ENCODE assay signal across 23 mouse cellular contexts in genomic region chr3:28340071-28340470, GRCm38 (mm10).
DNase-seq lines count a peak whose midpoint lies in the region; ATAC-seq and TF ChIP-seq lines count a peak whose summit lies in the region.
"Had no signal": no experiment of that assay in that cellular context is flagged by ENCODE, and none has a peak within 500 bp of the region (broad histone marks: within the 10 kb centered on the region; RNA-seq: fewer than 3 reads in every experiment).

No protein-coding gene starts in this region.

- DNase-seq in frontal cortex, postnatal 36 days (ENCODE audit: low spot score in 2 of 2): no peak
- DNase-seq in layer of hippocampus, adult 11-12 months (ENCODE audit: low spot score): peak; percentile 48
- peak; percentile 55 to 66 for DNase-seq in layer of hippocampus, adult 2 months (ENCODE audit: low spot score in 2 of 2)
- DNase-seq in layer of hippocampus, postnatal 14 days (ENCODE audit: low spot score in 2 of 2): peak; percentile 59 to 80
- no peak for DNase-seq in ovary, postnatal 14 days (ENCODE audit: low spot score)
- no peak for DNase-seq in yolk sac, embryonic 10.5 days (ENCODE audit: low spot score)
- DNase-seq: adrenal gland, adult 2 months; adrenal gland, postnatal 25 days; cerebellum, adult 11 months; cerebellum, adult 8-10 months; cerebellum, postnatal 14 days; embryo, embryonic 11 days; gastrocnemius, adult 2 months; gastrocnemius, postnatal 25 days; heart, postnatal 10 days; heart, postnatal 4 days had no signal

- no peak for TF ChIP-seq CTCF in layer of hippocampus, adult 2 months (conservative IDR thresholded peaks at IDR 0.05)

- ATAC-seq in frontal cortex, adult (ENCODE audit: low TSS enrichment): 0 out of 2 replicates have a peak, but pooled peaks have one; percentile 24
- ATAC-seq in megakaryocyte-erythroid progenitor cell, adult 5-6 weeks (replicated peaks; ENCODE audit: low FRiP score, low TSS enrichment, poor library complexity, severe bottlenecking): no peak
- ATAC-seq: hindbrain, embryonic 16.5 days had no signal

- peak overlapping the region; percentile 80 for H3K27ac ChIP-seq in layer of hippocampus, adult 2 months
- H3K27ac ChIP-seq: embryonic facial prominence, embryonic 15.5 days; forebrain, embryonic 10.5 days; gastrocnemius, adult 2 months; hindbrain, embryonic 12.5 days had no signal

- no peak overlapping the region for H3K4me3 ChIP-seq in layer of hippocampus, adult 2 months
- H3K4me3 ChIP-seq: embryonic facial prominence, embryonic 15.5 days; erythroblast, embryonic 14.5 days; forebrain, embryonic 10.5 days; gastrocnemius, adult 2 months; hindbrain, embryonic 12.5 days had no signal

Comparison
In these comparisons a context has a peak if more than half of its experiments do, and no peak if none do; other contexts are left out.
1. DNase-seq: peak in layer of hippocampus, adult 11-12 months (single experiment), layer of hippocampus, adult 2 months (2 of 2) and layer of hippocampus, postnatal 14 days (2 of 2); none in frontal cortex, postnatal 36 days (0 of 2), ovary, postnatal 14 days (single experiment) and yolk sac, embryonic 10.5 days (single experiment).